Mouse (Mus musculus): ENCODE data around the gene Alg2.

DNA sequence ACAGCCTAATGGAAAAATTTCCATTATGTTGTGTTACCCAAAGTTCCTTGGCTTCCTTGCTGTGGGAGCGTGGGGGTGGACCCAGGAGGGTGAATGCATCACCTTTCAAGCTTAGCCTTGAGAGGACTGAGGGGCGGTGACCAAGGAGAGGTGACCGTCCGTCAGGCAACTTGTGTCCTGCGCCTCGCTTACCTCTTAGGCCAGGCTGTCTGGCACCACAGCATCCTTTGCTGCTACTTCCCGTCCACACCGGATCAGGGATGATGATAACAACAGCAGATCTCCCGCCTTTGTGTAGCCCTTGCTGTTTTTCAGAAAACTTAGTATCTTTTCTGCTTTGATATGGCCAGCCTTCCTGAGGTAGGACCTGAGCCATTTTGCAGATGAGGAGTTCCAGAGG is 6.4 kb upstream of the Alg2 start:
- TF ChIP-seq POLR2A (IDR thresholded peaks at IDR 0.05; ENCODE audit: insufficient read depth, low read depth, low read length) (no peak), CTCF (IDR thresholded peaks at IDR 0.05; ENCODE audit: insufficient read depth, low read depth, low read length) (no peak)
